Mouse (Mus musculus): Measurements from ENCODE around the gene Gm7075.

The Gm7075 gene

GRCm38 (mm10) chr10:63376303-63376702 is 45.3 kb downstream of the Gm7075 start:
- DNase-seq (ENCODE audit: extremely low read depth, insufficient read length, low spot score), result no peak
